Mouse (Mus musculus) sigmoid colon, adult 10 weeks (tissue): ENCODE results near the gene Gprc5d. TPM values are rescaled to one million over a fixed set of nuclear protein-coding genes. Genes with fewer than 3 reads are reported as not detected.

Experiments used
- polyA plus RNA-seq: library from polyadenylated mRNA; stranded (reverse); fragments of 350-450 nt; fragmentation: Illumina TruSeq; extraction: RNeasy Lipid Tissue Mini Kit (QIAGEN cat#74804); gene quantifications from one replicate; pipeline ENCODE4 v1.2.3, GENCODE M21; 2014; ENCODE audit warnings: low read depth, low replicate concordance

Gprc5d gene
- polyA plus RNA-seq: not detected

GRCm38 (mm10) chr6:135118183-135118582 is at the start of gene Gprc5d:
Gprc5d (minus strand) TSS chr6:135118283.

GRCm38 (mm10) chr6:135065236-135065957 is 52.7 kb downstream of the Gprc5d start, which contains the start of gene Gprc5a:
Gprc5a (plus strand) TSS chr6:135065651.

Other genes with a start within 250 kb of the Gprc5d start
- gene Gpr19, start 219.7 kb downstream of the Gprc5d start, polyA plus RNA-seq: 2.1 TPM
- gene Cdkn1b, start 197.9 kb downstream of the Gprc5d start, polyA plus RNA-seq: 274 TPM
- 6.2 TPM for gene Apold1, start 136.6 kb downstream of the Gprc5d start, polyA plus RNA-seq
- gene Ddx47, start 106.7 kb downstream of the Gprc5d start, polyA plus RNA-seq: 158 TPM
- 44.1 TPM for gene Gprc5a, start 52.6 kb downstream of the Gprc5d start, polyA plus RNA-seq
- gene Fam234b, start 79.7 kb upstream of the Gprc5d start, polyA plus RNA-seq: 2.0 TPM
- 1.5 TPM for gene Hebp1, start 79.7 kb upstream of the Gprc5d start, polyA plus RNA-seq
- not detected for gene Gsg1, start 136.1 kb upstream of the Gprc5d start, polyA plus RNA-seq
- not detected for gene Pbp2, start 192.1 kb upstream of the Gprc5d start, polyA plus RNA-seq
- 1,123 TPM for gene Emp1, start 244.3 kb upstream of the Gprc5d start, polyA plus RNA-seq